Mouse (Mus musculus): Measurements from ENCODE around the gene Phf21b. TPM values are rescaled to one million over a fixed set of nuclear protein-coding genes. Genes with fewer than 3 reads are reported as not detected.

Gene Phf21b
- polyA plus RNA-seq, 1 experiment from 2014 or later = 0.03 TPM

DNA sequence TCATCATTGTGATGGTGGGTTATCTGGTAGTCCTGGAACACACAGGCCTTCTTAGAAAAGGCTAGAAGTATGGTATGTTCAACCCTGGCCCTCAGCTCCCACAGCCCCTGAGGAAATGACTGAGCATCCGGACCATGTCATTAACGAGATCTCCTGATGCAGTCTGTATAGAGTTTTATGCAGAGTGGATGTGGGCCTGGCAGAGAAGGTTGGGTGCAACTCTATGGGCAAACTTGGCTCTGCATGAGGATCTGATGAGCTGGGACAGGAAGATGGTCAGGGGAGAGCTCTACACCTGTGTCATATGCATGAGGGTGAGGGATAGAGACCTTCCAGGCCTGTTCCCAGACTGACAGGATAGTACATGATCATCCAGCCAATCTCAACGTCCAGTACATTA lies 16.0 kb upstream of the Phf21b start:
- Histone ChIP-seq H3K9me3 (replicated peaks) (no peaks in the 10 kb centered on the region), H3K4me3 (replicated peaks) (no peak overlapping the region), H3K9ac (no peak overlapping the region), H3K27me3 (no peaks in the 10 kb centered on the region), H3K27ac (replicated peaks) (no peak overlapping the region), H3K4me1 (replicated peaks) (no peaks in the 10 kb centered on the region), H3K4me2 (no peak overlapping the region), H3K36me3 (replicated peaks) (no peaks in the 10 kb centered on the region)
- ATAC-seq (ENCODE audit: insufficient read depth) = no peak
- whole genome bisulfite sequencing (ENCODE audit: insufficient replicate concordance) = 66% methylated on average over 3 of the region's 3 CpGs

DNA sequence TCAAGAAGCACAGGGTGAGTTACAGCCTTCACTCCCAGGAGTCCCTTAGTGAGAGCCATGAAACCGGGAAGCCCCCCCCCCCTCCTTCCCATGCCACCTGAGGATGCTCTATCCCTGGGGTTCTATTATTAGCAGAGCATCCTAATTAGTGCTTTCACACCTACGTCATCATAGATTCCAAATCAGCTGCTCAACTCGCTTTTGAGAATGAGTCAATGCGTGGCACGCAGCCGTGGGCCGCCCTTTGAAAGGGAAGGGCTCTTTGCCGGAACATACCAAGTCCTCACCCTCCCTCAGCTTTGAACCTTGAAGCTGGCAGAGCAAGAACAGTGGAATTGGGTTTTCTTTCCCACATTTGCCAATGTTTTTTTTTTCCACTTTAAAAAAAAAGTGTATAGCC lies 6.1 kb upstream of the Phf21b start:
- H3K4me3 ChIP-seq (replicated peaks) = no peak overlapping the region
- no peaks in the 10 kb centered on the region for H3K9me3 ChIP-seq (replicated peaks)

DNA sequence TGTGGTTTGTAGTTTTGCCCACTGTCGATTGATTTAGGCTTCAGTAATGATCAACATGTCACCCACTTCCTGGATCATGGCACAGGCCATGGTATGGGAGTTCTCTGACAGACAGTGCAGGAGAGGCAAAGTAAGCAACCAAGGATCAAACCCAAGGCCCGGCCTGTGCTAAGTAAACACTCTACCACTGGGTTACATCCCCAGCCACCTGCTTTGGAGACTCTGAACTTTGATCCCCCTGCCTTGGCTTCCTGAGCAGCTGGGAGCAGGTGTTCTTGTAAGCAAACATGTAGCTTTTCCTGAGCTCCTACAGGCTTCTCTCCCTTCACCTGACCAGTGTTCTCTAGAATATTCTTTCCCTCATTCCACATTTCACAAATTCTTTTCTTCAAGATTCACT lies 1.8 kb upstream of the Phf21b start:
- Histone ChIP-seq H3K4me3 (replicated peaks) (no peak overlapping the region), H3K27ac (replicated peaks) (no peak overlapping the region), H3K36me3 (replicated peaks) (no peaks in the 10 kb centered on the region), H3K4me1 (replicated peaks) (peaks cover 37% of the 10 kb centered on the region), H3K27me3 (peaks cover 68% of the 10 kb centered on the region), H3K9ac (no peak overlapping the region), H3K4me2 (no peak overlapping the region), H3K9me3 (replicated peaks) (no peaks in the 10 kb centered on the region)
- 42% methylated on average over 2 of the region's 2 CpGs for WGBS (ENCODE audit: insufficient replicate concordance)
- ATAC-seq (ENCODE audit: insufficient read depth) = no peak

More for the DNA sequence above, 6.1 kb upstream of the Phf21b start:
- no peak for ATAC-seq (ENCODE audit: insufficient read depth)
- Histone ChIP-seq H3K4me2 (no peak overlapping the region), H3K9ac (no peak overlapping the region), H3K36me3 (replicated peaks) (no peaks in the 10 kb centered on the region), H3K27ac (replicated peaks) (no peak overlapping the region), H3K27me3 (peaks cover 25% of the 10 kb centered on the region), H3K4me1 (replicated peaks) (no peaks in the 10 kb centered on the region)
- WGBS (ENCODE audit: insufficient replicate concordance) = 82% methylated on average over 8 of the region's 8 CpGs

DNA sequence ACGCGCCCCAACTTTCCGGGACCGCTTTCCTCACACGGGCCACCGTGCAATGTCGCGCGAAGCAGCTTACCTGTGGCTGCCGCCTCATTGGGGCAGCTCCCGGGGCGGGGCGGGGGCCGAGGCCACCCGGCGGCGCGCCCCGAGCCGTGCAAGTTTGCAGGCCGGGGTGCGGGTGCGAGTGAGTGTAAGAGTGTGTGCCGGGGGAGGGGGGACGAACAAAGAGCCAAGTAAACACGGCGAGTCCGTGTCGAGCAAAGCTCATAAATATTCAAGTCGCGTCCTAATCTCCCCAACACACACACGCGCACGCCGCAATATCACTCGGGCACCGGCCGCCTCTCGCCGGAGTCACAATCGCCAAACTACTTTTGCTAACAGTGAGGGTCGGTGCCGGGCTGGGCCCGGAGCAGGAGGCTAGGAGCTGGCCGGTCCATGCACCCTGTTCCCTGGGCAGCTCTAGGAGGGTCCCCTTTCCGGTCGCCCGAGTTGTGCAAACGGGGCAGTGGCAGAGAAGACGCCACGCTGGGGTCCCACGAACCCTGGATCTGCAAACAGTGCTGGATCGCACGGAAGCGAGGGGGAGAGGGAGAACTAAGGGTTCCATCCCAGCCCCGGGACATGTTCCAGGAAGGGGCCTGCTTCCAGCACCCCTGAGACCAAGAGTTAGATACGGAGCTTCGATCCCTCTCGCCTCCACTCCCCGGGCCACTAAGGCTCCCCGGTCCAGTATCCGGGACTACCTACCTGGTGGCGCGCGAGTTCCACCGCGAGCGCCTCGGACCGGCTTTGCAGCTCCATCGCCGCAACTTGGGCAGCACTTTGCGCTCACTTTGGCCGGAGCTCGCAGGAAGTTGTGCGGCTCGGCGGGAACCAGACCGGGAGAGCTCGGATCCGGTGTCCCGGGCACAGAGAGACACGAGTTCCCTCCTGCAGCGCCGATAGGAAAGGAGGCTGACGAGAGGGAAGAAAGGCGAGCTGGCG lies 638 bp downstream of the Phf21b start:
- H3K9ac ChIP-seq = no peak overlapping the region; the same call in 1 of the 2 replicates

DNA sequence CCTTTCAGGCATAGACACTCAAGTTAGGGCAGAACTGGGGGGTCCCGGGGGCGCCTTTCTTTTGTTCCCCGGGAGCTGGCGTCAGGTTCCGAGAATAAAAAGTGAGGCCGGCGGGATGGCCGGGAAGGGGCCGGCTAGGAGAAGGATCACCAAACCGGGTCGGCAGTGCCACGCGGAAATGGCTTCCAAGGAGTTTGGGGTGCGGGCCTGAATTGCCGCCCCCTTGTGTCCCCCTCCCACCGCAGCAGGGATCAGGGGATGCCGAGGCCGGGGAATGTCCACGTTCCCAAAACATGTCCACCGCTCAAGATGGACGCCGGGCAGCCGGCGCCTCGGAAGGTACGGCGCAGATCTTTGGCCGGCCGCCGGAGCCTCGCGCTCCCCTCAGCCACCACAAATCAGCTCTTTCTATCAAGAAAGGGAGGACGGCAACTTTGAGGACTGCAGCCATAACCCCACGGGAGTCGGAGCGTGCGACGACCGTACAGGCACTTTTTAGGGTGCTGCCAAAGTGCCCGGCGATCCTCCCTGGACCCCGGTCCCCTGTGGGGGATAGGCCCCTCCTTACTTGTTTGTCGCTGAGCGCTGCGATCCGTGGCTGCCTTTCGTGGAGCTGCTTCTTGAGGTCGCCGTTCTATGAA lies 1.6 kb downstream of the Phf21b start:
- Histone ChIP-seq H3K4me1 (replicated peaks) (peaks cover 37% of the 10 kb centered on the region), H3K27me3 (peaks cover 92% of the 10 kb centered on the region), H3K9me3 (replicated peaks) (no peaks in the 10 kb centered on the region), H3K4me3 (replicated peaks) (peak overlapping the region; percentile 57), H3K4me2 (peak overlapping the region; percentile 81), H3K9ac (no peak overlapping the region), H3K27ac (replicated peaks) (no peak overlapping the region), H3K36me3 (replicated peaks) (no peaks in the 10 kb centered on the region)
- under 1% methylated on average over 49 of the region's 49 CpGs for WGBS (ENCODE audit: insufficient replicate concordance)
- no peak for ATAC-seq (ENCODE audit: insufficient read depth)

More for the DNA sequence above, 638 bp downstream of the Phf21b start:
- WGBS (ENCODE audit: insufficient replicate concordance) = under 1% methylated on average over 83 of the region's 88 CpGs
- peak; percentile 28 for ATAC-seq (ENCODE audit: insufficient read depth)
- Histone ChIP-seq H3K36me3 (replicated peaks) (no peaks in the 10 kb centered on the region), H3K9me3 (replicated peaks) (no peaks in the 10 kb centered on the region), H3K4me2 (peak overlapping the region; percentile 81), H3K4me3 (replicated peaks) (peak overlapping the region; percentile 57), H3K27ac (replicated peaks) (no peak overlapping the region), H3K4me1 (replicated peaks) (peaks cover 37% of the 10 kb centered on the region), H3K27me3 (peaks cover 91% of the 10 kb centered on the region)

DNA sequence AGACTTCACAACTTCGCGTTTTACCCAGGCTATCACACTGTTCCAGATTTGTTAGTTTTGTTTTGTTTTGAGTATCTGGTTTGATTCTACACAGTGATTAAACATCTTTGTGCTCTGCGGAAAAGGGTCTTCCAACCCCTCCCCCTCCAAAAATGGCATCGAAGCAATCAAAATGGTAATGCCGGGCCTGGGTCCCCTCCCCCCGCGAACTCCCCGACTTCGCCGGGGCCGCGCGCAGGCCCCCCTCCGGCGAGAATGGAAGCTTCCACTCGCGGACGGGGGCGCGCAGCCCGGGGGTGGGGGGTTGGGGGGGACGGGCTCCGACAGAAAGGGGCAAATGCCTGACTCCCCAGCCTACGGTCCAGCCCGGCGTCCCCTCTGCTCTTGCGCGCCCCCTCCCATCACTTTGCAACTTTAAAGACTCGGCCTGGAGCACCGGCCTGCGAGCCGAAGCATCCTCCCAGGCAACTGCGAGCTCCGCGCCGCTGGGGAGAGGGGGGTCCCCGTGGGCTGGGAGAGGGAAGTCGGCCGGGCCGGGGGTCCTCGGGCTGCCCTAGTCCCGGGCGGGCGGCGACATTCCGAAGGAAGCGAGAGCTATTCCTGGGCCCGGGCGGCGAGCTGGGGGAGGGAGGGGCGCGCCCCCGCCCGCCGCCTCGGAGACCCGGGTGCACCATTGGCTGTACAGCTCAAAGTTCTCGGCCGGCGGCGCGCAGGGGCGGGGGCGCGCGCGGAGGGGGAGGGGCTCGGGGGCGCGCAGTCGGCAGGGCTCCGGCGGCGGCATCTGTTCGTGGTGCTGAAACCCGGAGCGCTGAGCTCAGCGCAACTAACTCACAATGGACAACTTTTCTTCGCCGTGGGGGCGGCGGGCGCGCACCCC lies 2.4 kb downstream of the Phf21b start:
- peaks cover 85% of the 10 kb centered on the region for H3K27me3 ChIP-seq

DNA sequence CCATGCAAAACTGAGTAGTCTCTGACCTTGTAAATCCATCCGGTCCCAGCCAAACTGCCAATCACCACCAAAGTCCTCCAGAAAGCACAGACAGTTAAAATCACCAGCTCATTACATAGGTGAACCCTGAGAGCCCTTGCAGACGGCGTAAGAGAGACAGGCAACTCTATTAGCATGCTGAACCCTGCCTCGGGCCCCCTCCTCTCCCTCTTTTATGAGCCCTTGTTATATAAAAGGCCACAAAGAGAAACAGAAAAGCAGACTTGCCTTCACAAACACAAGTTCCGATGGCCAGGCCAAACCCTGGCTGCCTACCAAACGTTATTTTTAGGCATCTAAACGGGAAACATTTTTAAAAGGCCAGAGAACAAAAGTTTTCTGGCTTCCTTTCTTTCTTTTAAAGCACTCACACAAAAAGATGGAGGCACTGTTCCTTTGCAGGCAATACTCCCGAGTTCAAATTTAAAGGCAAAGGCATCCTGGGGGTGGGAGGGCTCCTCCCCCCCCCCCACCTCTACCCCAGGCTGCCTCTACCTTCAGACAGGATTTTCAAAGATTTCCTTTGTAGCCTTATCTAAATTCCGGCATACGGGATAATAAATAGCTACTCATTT lies 3.3 kb downstream of the Phf21b start:
- H3K4me1 ChIP-seq (replicated peaks) = peaks cover 37% of the 10 kb centered on the region
- H3K9me3 ChIP-seq (replicated peaks) = no peaks in the 10 kb centered on the region
- H3K36me3 ChIP-seq (replicated peaks) = no peaks in the 10 kb centered on the region
- peak overlapping the region; percentile 57; the same call in 1 of the 2 replicates for H3K4me3 ChIP-seq (replicated peaks)
- peaks cover 76% of the 10 kb centered on the region for H3K27me3 ChIP-seq
- H3K4me2 ChIP-seq = peak overlapping the region; percentile 81; the same call in 1 of the 2 replicates
- H3K27ac ChIP-seq (replicated peaks) = no peak overlapping the region
- 19% methylated on average over 10 of the region's 10 CpGs for WGBS (ENCODE audit: insufficient replicate concordance)
- no peak overlapping the region for H3K9ac ChIP-seq
- ATAC-seq (ENCODE audit: insufficient read depth) = no peak

More for the DNA sequence above, 2.4 kb downstream of the Phf21b start:
- H3K4me3 ChIP-seq (replicated peaks) = peak overlapping the region; percentile 57
- no peak for ATAC-seq (ENCODE audit: insufficient read depth)
- H3K9me3 ChIP-seq (replicated peaks) = no peaks in the 10 kb centered on the region
- no peaks in the 10 kb centered on the region for H3K36me3 ChIP-seq (replicated peaks)
- H3K4me1 ChIP-seq (replicated peaks) = peaks cover 37% of the 10 kb centered on the region
- WGBS (ENCODE audit: insufficient replicate concordance) = 1% methylated on average over 83 of the region's 84 CpGs
- peak overlapping the region; percentile 81 for H3K4me2 ChIP-seq
- no peak overlapping the region for H3K9ac ChIP-seq
- H3K27ac ChIP-seq (replicated peaks) = no peak overlapping the region

DNA sequence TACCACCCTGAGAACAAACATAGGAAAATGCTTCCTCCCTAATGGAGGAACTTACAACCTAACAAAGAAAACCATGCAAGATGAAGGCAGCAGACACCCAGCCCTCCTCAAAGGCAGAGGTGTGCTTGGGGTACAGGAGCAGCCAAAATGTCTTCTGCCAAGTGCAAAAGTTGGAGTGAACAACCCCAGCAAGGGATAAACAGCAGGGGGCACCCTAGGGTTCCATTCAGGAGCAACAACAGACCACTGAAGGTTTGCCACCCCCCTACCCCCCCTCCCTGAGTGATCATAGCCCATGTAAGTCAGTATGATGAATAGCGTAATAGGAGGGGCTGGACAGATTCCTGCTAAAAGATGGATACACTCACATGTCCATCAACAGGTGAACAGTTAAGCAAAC lies 5.5 kb downstream of the Phf21b start:
- WGBS (ENCODE audit: insufficient replicate concordance) = 79% methylated on average over 1 of the region's 1 CpGs
- H3K36me3 ChIP-seq (replicated peaks) = no peaks in the 10 kb centered on the region
- H3K9ac ChIP-seq = no peak overlapping the region
- no peak overlapping the region for H3K4me2 ChIP-seq
- H3K4me3 ChIP-seq (replicated peaks) = no peak overlapping the region
- no peak overlapping the region for H3K27ac ChIP-seq (replicated peaks)
- peaks cover 22% of the 10 kb centered on the region for H3K4me1 ChIP-seq (replicated peaks)
- ATAC-seq (ENCODE audit: insufficient read depth) = no peak
- H3K27me3 ChIP-seq = peaks cover 53% of the 10 kb centered on the region
- H3K9me3 ChIP-seq (replicated peaks) = no peaks in the 10 kb centered on the region

DNA sequence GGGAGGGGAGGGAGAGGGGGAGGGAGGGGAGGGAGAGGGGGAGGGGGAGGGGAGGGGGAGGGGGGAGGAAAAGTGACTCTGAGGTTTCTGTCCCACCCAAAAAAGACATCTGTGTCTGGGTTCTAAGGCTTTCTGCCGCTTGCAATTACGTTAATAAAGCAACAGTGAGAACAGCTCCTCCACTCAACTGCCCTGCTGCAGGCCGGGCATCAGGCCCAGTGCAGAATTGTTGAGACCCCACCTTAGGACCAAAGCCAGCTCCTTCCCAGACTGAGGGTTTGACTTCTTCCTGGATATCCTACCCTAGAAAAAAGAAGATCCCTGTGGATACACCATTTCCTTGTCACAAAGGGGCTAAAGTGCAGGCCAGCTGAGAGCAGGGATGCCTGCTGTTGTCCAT lies 9.6 kb downstream of the Phf21b start:
- Histone ChIP-seq H3K27me3 (peaks cover 12% of the 10 kb centered on the region), H3K4me3 (replicated peaks) (no peak overlapping the region), H3K4me1 (replicated peaks) (0 out of 2 replicates have a peak, but pooled peaks cover 7% of the 10 kb centered on the region), H3K9me3 (replicated peaks) (no peaks in the 10 kb centered on the region), H3K27ac (replicated peaks) (no peak overlapping the region), H3K36me3 (replicated peaks) (no peaks in the 10 kb centered on the region), H3K9ac (no peak overlapping the region), H3K4me2 (no peak overlapping the region)
- ATAC-seq (ENCODE audit: insufficient read depth) = no peak
- 64% methylated on average over 3 of the region's 3 CpGs for WGBS (ENCODE audit: insufficient replicate concordance)

DNA sequence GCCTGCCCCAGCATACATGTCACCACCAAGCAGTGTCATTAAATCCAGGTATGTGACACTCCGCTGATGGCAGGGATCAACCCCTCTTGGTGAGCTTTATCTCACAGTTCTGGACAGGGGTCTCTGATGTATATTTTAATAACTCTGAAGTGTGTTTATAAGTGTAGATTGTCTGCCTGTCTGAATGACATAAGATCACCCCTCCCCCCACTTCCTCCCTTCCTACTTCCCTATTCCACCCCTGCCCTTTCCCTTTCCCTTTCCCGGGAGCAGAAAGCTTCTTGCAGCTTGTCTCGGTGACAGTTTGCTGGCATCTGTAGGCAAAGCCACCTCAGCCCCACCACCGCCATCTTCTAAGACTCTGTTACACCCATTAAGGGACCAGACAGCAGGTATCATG lies 11.0 kb downstream of the Phf21b start:
- no peak for ATAC-seq (ENCODE audit: insufficient read depth)
- H3K27ac ChIP-seq (replicated peaks) = no peak overlapping the region
- no peaks in the 10 kb centered on the region for H3K36me3 ChIP-seq (replicated peaks)
- no peaks in the 10 kb centered on the region for H3K9me3 ChIP-seq (replicated peaks)
- no peak overlapping the region for H3K4me2 ChIP-seq
- H3K27me3 ChIP-seq = no peaks in the 10 kb centered on the region
- no peak overlapping the region for H3K4me3 ChIP-seq (replicated peaks)
- 0 out of 2 replicates have a peak, but pooled peaks cover 7% of the 10 kb centered on the region for H3K4me1 ChIP-seq (replicated peaks)
- H3K9ac ChIP-seq = no peak overlapping the region
- WGBS (ENCODE audit: insufficient replicate concordance) = 43% methylated on average over 4 of the region's 4 CpGs
